Mouse (Mus musculus) ES-E14 (cell line): ENCODE results near the gene Gm17018. TPM values are rescaled to one million over a fixed set of nuclear protein-coding genes. Genes with fewer than 3 reads are reported as not detected.

Experiments used
- DNase-seq: peaks from one replicate; pipeline ENCODE4 v3.0.0-alpha.2; 2013; ENCODE audit warnings: low read depth, low spot score
- H3K27ac ChIP-seq: 2 replicates; pipeline ENCODE4 v1.5.1; 2012; ENCODE audit warnings: low read depth, mild to moderate bottlenecking, low read length, moderate library complexity, mixed read lengths; ENCODE audit not compliant: poor library complexity, insufficient read depth, severe bottlenecking
- H3K36me3 ChIP-seq: 2 replicates; pipeline ENCODE4 v1.6.1; 2012; ENCODE audit warnings: mild to moderate bottlenecking, low read length, moderate library complexity, mixed read lengths; ENCODE audit not compliant: control insufficient read depth, poor library complexity, insufficient read depth, severe bottlenecking
- H3K4me1 ChIP-seq, 2 experiments: fragments of 150-350 bp in 1 of 2; sonication (generic) in 1 of 2; 2 replicates each; pipeline ENCODE4 v1.6.1; 2012; ENCODE audit warnings: low read length in 2 of 2, mild to moderate bottlenecking in 1 of 2, mixed read lengths in 1 of 2; ENCODE audit not compliant: control insufficient read depth in 2 of 2, insufficient read depth in 2 of 2, poor library complexity in 1 of 2
- H3K4me3 ChIP-seq, 2 experiments: fragments of 150-350 bp in 1 of 2; sonication (generic) in 1 of 2; 2 replicates each; pipeline ENCODE4 v1.5.1; 2012; ENCODE audit warnings: low read length in 2 of 2, low read depth in 1 of 2, mild to moderate bottlenecking in 1 of 2, mixed read lengths in 1 of 2; ENCODE audit not compliant: insufficient read depth in 1 of 2, poor library complexity in 1 of 2, severe bottlenecking in 1 of 2
- H3K9ac ChIP-seq: 2 replicates; pipeline ENCODE4 v1.6.1; 2012; ENCODE audit warnings: low read depth, mild to moderate bottlenecking, low read length, mixed read lengths; ENCODE audit not compliant: poor library complexity, insufficient read depth, severe bottlenecking
- H3K9me3 ChIP-seq: fragments of 150-350 bp; sonication (generic); 2 replicates; pipeline ENCODE4 v1.6.1; 2012; ENCODE audit warnings: low read depth, mild to moderate bottlenecking, low read length; ENCODE audit not compliant: control insufficient read depth, insufficient read depth
- CHD2 ChIP-seq: IDR thresholded peaks from 2 replicates; pipeline ENCODE4 v1.6.1; 2014; ENCODE audit warnings: mild to moderate bottlenecking, low read depth, low read length, inconsistent platforms
- HCFC1 ChIP-seq: IDR thresholded peaks from 2 replicates; pipeline ENCODE4 v1.6.1; 2012; ENCODE audit warnings: low read length, inconsistent platforms, borderline replicate concordance; ENCODE audit not compliant: insufficient read depth
- MAFK ChIP-seq: IDR thresholded peaks from 2 replicates; pipeline ENCODE4 v1.6.1; 2014; ENCODE audit warnings: mild to moderate bottlenecking, low read depth, low read length, inconsistent platforms; ENCODE audit not compliant: insufficient read depth
- ZC3H11A ChIP-seq: IDR thresholded peaks from 2 replicates; pipeline ENCODE4 v1.6.1; 2012; ENCODE audit warnings: low read depth, mild to moderate bottlenecking, inconsistent platforms, low read length, borderline replicate concordance
- ZNF384 ChIP-seq: IDR thresholded peaks from 2 replicates; pipeline ENCODE4 v1.6.1; 2012; ENCODE audit warnings: low read depth, low read length, inconsistent platforms
- in situ Hi-C, 2 experiments: fragments of 600-800 bp; cut with MboI; formaldehyde crosslinking; loops; one replicate each; pipeline ENCODE4 v1.15.1; 2025; ENCODE audit warnings: low sequenced_read_pairs in 2 of 2, inconsistent platforms in 1 of 2; ENCODE audit not compliant: unreplicated experiment in 2 of 2
- total RNA-seq: library from RNA; depleted of rRNA; stranded (reverse); fragments of 300-350 nt; gene quantifications from 2 replicates; pipeline ENCODE4 v1.2.3, GENCODE M21; 2012

Gene Gm17018
- total RNA-seq, 1 experiment = 15.0 TPM

DNA sequence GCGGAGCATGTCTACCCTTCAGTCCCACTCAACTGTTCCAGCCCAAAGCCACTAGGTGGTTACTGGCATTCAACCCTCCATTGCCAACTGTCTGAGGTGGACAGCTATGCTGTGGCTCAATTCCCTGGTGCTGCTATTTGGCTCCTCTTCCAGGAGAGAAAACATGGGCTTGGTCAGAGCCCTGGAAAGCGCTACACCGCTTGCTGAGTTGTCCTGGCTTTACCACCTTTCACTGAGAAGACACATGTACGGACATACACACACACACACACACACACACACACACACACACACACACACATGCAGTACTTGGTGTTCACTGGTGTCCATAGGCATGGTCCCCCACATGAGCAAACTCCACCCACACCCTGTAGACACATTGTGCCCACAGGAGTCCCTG, 46.3 kb downstream of the Gm17018 start:
- H3K9me3 ChIP-seq = no peaks in the 10 kb centered on the region
- no peak for DNase-seq
- H3K27ac ChIP-seq = no peak overlapping the region
- TF ChIP-seq HCFC1 (no peak), ZC3H11A (no peak), ZNF384 (no peak), CHD2 (no peak), MAFK (no peak)
- in situ Hi-C loops = no loop called here
- no peak overlapping the region for H3K4me3 ChIP-seq
- H3K9ac ChIP-seq = no peak overlapping the region
- H3K36me3 ChIP-seq = no peaks in the 10 kb centered on the region
- H3K4me1 ChIP-seq = peaks cover 0 to 2% of the 10 kb centered on the region in 2 experiments; a peak in 1 of 4 replicates

DNA sequence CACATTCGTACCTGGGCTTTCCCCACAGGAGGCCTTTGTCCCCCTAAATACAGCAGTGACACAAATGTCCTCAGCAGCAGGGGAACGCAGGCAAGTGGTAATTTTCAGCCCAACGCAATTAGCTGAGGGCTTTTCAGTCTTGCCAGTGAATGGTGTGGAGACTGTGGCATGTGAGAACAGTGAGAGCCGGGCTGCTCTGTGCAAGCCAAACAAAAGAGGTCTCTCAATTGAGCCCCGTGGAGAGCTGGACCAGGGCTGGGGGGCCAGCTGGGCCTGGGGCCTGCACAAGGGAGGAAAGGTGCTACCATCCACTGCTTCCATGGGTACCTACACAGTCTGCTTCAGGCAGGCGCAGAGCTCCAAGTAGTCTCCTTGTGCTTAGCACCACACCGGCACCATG, 47.1 kb downstream of the Gm17018 start:
- Histone ChIP-seq H3K36me3 (no peaks in the 10 kb centered on the region), H3K9ac (no peak overlapping the region), H3K9me3 (no peaks in the 10 kb centered on the region), H3K4me1 (peaks cover 0 to 6% of the 10 kb centered on the region in 2 experiments; a peak in 1 of 4 replicates), H3K27ac (no peak overlapping the region), H3K4me3 (no peak overlapping the region)
- TF ChIP-seq HCFC1 (no peak), CHD2 (no peak), ZC3H11A (no peak), ZNF384 (no peak), MAFK (no peak)
- in situ Hi-C loops = no loop called here
- no peak for DNase-seq

DNA sequence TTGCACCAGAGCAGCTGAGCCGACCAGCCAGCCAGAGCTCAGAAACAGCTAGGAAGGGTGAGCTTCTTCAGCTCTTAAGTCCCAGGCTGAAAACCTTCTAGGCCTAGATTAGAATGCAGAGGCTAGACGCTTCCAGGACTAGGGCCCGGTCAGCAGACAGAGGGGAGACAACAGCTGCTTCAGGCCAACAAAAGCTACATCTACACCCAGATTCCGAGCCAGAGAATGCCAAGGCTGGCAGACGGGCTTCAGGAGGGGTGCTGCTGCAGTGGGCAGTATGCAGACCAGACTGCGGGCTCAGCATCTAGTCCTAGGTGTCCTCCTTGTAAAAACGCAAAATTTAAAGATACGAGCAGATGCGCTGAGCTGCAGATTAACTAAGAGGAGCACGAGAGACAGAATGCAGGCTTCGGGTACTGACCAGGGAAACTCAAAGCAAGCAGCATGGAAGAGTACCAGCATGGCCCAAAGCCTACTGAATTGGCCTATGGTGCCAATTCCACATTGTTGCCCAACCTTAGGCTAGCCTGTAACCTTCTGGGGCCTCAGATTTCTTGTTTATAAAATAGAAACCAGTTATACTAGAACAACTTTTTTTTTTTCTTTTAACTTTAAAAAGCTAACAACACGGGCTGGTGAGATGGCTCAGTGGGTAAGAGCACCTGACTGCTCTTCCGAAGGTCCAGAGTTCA, 48.4 kb downstream of the Gm17018 start:
- no peak overlapping the region; the same call in 1 of the 2 replicates for H3K27ac ChIP-seq
- no peak for DNase-seq
- H3K9ac ChIP-seq = no peak overlapping the region
- TF ChIP-seq MAFK (no peak), HCFC1 (no peak), ZNF384 (no peak), ZC3H11A (no peak), CHD2 (no peak)
- in situ Hi-C loops = no loop called here
- no peak overlapping the region for H3K4me3 ChIP-seq
- peaks cover 0 to 6% of the 10 kb centered on the region in 2 experiments; a peak in 1 of 4 replicates for H3K4me1 ChIP-seq
- H3K9me3 ChIP-seq = no peaks in the 10 kb centered on the region
- H3K36me3 ChIP-seq = no peaks in the 10 kb centered on the region

DNA sequence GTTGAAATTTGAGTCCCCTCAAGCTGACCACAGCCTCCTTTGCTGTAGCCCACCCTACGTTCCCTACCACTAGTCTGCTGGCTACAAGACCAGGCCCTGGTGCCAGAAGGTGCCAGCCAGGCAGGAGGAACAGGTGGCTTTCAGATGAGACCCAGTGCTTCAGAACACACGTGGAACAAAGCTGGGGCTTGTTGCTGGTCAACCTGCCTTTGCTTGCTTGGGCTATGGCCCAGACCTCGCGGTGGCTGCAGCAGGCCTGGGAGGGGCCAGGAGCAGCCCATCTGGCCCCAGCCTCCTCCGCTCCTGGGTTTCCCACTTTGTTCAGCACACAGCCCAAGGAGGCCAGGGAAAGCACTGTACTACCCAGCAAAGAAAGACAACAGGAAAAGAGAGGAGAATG, 50.4 kb downstream of the Gm17018 start:
- no peak overlapping the region; the same call in 1 of the 2 replicates for H3K27ac ChIP-seq
- no peak for DNase-seq
- no peaks in the 10 kb centered on the region for H3K36me3 ChIP-seq
- H3K9ac ChIP-seq = no peak overlapping the region
- peaks cover 0 to 12% of the 10 kb centered on the region in 2 experiments; a peak in 3 of 4 replicates for H3K4me1 ChIP-seq
- TF ChIP-seq ZC3H11A (no peak), MAFK (no peak), HCFC1 (no peak), ZNF384 (no peak), CHD2 (no peak)
- H3K9me3 ChIP-seq = no peaks in the 10 kb centered on the region
- in situ Hi-C loops = no loop called here
- H3K4me3 ChIP-seq = no peak overlapping the region
